21 mouse cellular contexts compared by ENCODE assay signal in genomic region chr4:119120095-119120494, GRCm38 (mm10). TPM values are rescaled to one million over a fixed set of nuclear protein-coding genes. Genes with fewer than 3 reads are reported as not detected.
A peak's percentile ranks its signal among the peaks of the same experiment; 100 is the strongest.
DNase-seq lines count a peak whose midpoint lies in the region; ATAC-seq and TF ChIP-seq lines count a peak whose summit lies in the region.
"Had no signal": no experiment of that assay in that cellular context is flagged by ENCODE, and none has a peak within 500 bp of the region (broad histone marks: within the 10 kb centered on the region; RNA-seq: fewer than 3 reads in every experiment).

No protein-coding gene starts in this region.

- no peak for DNase-seq in heart, adult 11 months
- DNase-seq in liver, adult 2 months (ENCODE audit: extremely low read depth, low read depth, low spot score) = peak; percentile 91
- DNase-seq in liver, embryonic 11.5 days (ENCODE audit: low spot score) = no peak
- DNase-seq in cerebellum, postnatal 36 days = no peak
- no peak for DNase-seq in retina, embryonic 14.5 days (ENCODE audit: low spot score)
- DNase-seq: B cell, adult 2 months; cerebellum, adult 9-10 months; gastrocnemius, postnatal 14 days; heart, postnatal 4 days; kidney, adult 18-20 months; lung, postnatal 14 days; right cerebral cortex, postnatal 25 days; thymus, postnatal 4 days had no signal

- WGBS in heart, embryonic 12.5 days = 78% methylated on average over 6 of the region's 6 CpGs
- WGBS in liver, adult 2 months = 35% methylated on average over 6 of the region's 6 CpGs
- WGBS in liver, embryonic 11.5 days = 89% methylated on average over 6 of the region's 6 CpGs
- WGBS in liver, embryonic 16.5 days (ENCODE audit: insufficient replicate concordance) = 91% methylated on average over 6 of the region's 6 CpGs

- no peak overlapping the region for H3K4me2 ChIP-seq in heart, embryonic 12.5 days
- no peak overlapping the region for H3K4me2 ChIP-seq in liver, embryonic 11.5 days
- peak overlapping the region; percentile 4; the same call in 1 of the 2 replicates for H3K4me2 ChIP-seq in liver, embryonic 16.5 days (ENCODE audit: low read depth, low read length)
- H3K4me2 ChIP-seq: embryonic facial prominence, embryonic 15.5 days; forebrain, embryonic 12.5 days; neural tube, embryonic 12.5 days had no signal

- no peaks in the 10 kb centered on the region for H3K9me3 ChIP-seq in heart, embryonic 12.5 days (replicated peaks)
- no peaks in the 10 kb centered on the region for H3K9me3 ChIP-seq in liver, embryonic 11.5 days (ENCODE audit: control insufficient read depth, low read length)
- no peaks in the 10 kb centered on the region for H3K9me3 ChIP-seq in ES-Bruce4 (replicated peaks; ENCODE audit: control insufficient read depth, insufficient read depth, low read length, poor library complexity, severe bottlenecking)
- H3K9me3 ChIP-seq in liver, embryonic 16.5 days (replicated peaks; ENCODE audit: control insufficient read depth, low read length) = no peaks in the 10 kb centered on the region
- H3K9me3 ChIP-seq: embryonic facial prominence, embryonic 15.5 days; forebrain, embryonic 12.5 days; midbrain, embryonic 10.5 days; neural tube, embryonic 12.5 days had no signal

- no peak for TF ChIP-seq POLR2A in liver, adult 2 months (IDR thresholded peaks at IDR 0.05; ENCODE audit: extremely low read depth, insufficient read depth, low read length)
- TF ChIP-seq POLR2A in ES-Bruce4 (IDR thresholded peaks at IDR 0.05; ENCODE audit: insufficient read depth, low read length) = no peak

- H3K4me3 ChIP-seq in heart, embryonic 12.5 days = no peak overlapping the region
- H3K4me3 ChIP-seq in liver, adult 2 months (ENCODE audit: insufficient read depth, low read depth, low read length) = no peak overlapping the region
- H3K4me3 ChIP-seq in liver, embryonic 11.5 days (ENCODE audit: low read depth, low read length) = no peak overlapping the region
- no peak overlapping the region for H3K4me3 ChIP-seq in ES-Bruce4 (ENCODE audit: low read depth, low read length)
- H3K4me3 ChIP-seq in liver, embryonic 16.5 days (ENCODE audit: low read depth, low read length) = no peak overlapping the region
- H3K4me3 ChIP-seq: embryonic facial prominence, embryonic 15.5 days; forebrain, embryonic 12.5 days; midbrain, embryonic 10.5 days; neural tube, embryonic 12.5 days had no signal

- H3K36me3 ChIP-seq in heart, embryonic 12.5 days = peaks cover 48% of the 10 kb centered on the region
- H3K36me3 ChIP-seq in liver, adult 2 months (ENCODE audit: control insufficient read depth, insufficient read depth, low read length) = no peaks in the 10 kb centered on the region
- H3K36me3 ChIP-seq in liver, embryonic 11.5 days (ENCODE audit: control insufficient read depth, insufficient read depth, low read length) = peaks cover 36% of the 10 kb centered on the region
- H3K36me3 ChIP-seq in ES-Bruce4 (ENCODE audit: control insufficient read depth, insufficient read depth, low read length, poor library complexity, severe bottlenecking) = peaks cover 59% of the 10 kb centered on the region
- peaks cover 98% of the 10 kb centered on the region for H3K36me3 ChIP-seq in liver, embryonic 16.5 days (ENCODE audit: control insufficient read depth, insufficient read depth)

- peaks cover 10% of the 10 kb centered on the region; the same call in 1 of the 2 replicates for H3K79me2 ChIP-seq in liver, adult 2 months (ENCODE audit: control insufficient read depth, insufficient read depth, low read length)

- H3K9ac ChIP-seq in heart, embryonic 12.5 days = no peak overlapping the region
- peak overlapping the region; percentile 12; the same call in 1 of the 2 replicates for H3K9ac ChIP-seq in liver, adult 2 months (ENCODE audit: low read depth, low read length)
- H3K9ac ChIP-seq in liver, embryonic 11.5 days (ENCODE audit: low read depth, low read length) = no peak overlapping the region
- no peak overlapping the region for H3K9ac ChIP-seq in ES-Bruce4 (ENCODE audit: low read depth, poor library complexity, severe bottlenecking)
- no peak overlapping the region for H3K9ac ChIP-seq in liver, embryonic 16.5 days (ENCODE audit: low read depth, low read length)
- H3K9ac ChIP-seq: embryonic facial prominence, embryonic 15.5 days; forebrain, embryonic 12.5 days; neural tube, embryonic 12.5 days had no signal

- ATAC-seq in heart, embryonic 12.5 days (ENCODE audit: insufficient number of reproducible peaks, low FRiP score) = no peak
- ATAC-seq in liver, embryonic 11.5 days (replicated peaks; ENCODE audit: low FRiP score) = no peak
- ATAC-seq in liver, embryonic 16.5 days (ENCODE audit: low read depth) = no peak
- ATAC-seq: hindbrain, embryonic 16.5 days had no signal

- no peak for TF ChIP-seq CTCF in liver, adult 2 months (IDR thresholded peaks at IDR 0.05; ENCODE audit: low read depth, low read length)
- TF ChIP-seq CTCF in ES-Bruce4 (IDR thresholded peaks at IDR 0.05; ENCODE audit: low read depth, low read length) = no peak

- TF ChIP-seq EP300 in ES-Bruce4 (IDR thresholded peaks at IDR 0.05; ENCODE audit: insufficient read depth, low read depth, low read length) = no peak

- H3K27ac ChIP-seq in heart, embryonic 12.5 days (ENCODE audit: poor library complexity, severe bottlenecking) = peak overlapping the region; percentile 88; the same call in 1 of the 2 replicates
- H3K27ac ChIP-seq in liver, adult 2 months (replicated peaks; ENCODE audit: insufficient read depth, low read depth, low read length) = peak overlapping the region; percentile 95
- H3K27ac ChIP-seq in liver, embryonic 11.5 days (ENCODE audit: low read depth, low read length) = no peak overlapping the region
- H3K27ac ChIP-seq in ES-Bruce4 (ENCODE audit: insufficient read depth, low read length) = peak overlapping the region; percentile 5
- peak overlapping the region; percentile 35; the same call in 1 of the 2 replicates for H3K27ac ChIP-seq in liver, embryonic 16.5 days (ENCODE audit: low read length)
- H3K27ac ChIP-seq: embryonic facial prominence, embryonic 15.5 days; forebrain, embryonic 12.5 days; midbrain, embryonic 10.5 days; neural tube, embryonic 12.5 days had no signal

- H3K4me1 ChIP-seq in heart, embryonic 12.5 days (replicated peaks) = peaks cover 95% of the 10 kb centered on the region
- H3K4me1 ChIP-seq in liver, adult 2 months (ENCODE audit: control insufficient read depth, insufficient read depth, low read length) = peaks cover 59% of the 10 kb centered on the region
- peaks cover 61% of the 10 kb centered on the region for H3K4me1 ChIP-seq in liver, embryonic 11.5 days (replicated peaks; ENCODE audit: control insufficient read depth, insufficient read depth, low read length)
- H3K4me1 ChIP-seq in ES-Bruce4 (ENCODE audit: control insufficient read depth, insufficient read depth, low read length) = peaks cover 16% of the 10 kb centered on the region
- H3K4me1 ChIP-seq in liver, embryonic 16.5 days (ENCODE audit: control insufficient read depth, low read depth, low read length) = peaks cover 88% of the 10 kb centered on the region

- no peaks in the 10 kb centered on the region for H3K27me3 ChIP-seq in heart, embryonic 12.5 days (replicated peaks)
- no peaks in the 10 kb centered on the region for H3K27me3 ChIP-seq in liver, adult 2 months (ENCODE audit: control insufficient read depth, insufficient read depth, low read length)
- no peaks in the 10 kb centered on the region for H3K27me3 ChIP-seq in liver, embryonic 11.5 days (replicated peaks; ENCODE audit: control insufficient read depth, insufficient read depth, low read length)
- no peaks in the 10 kb centered on the region for H3K27me3 ChIP-seq in ES-Bruce4 (ENCODE audit: control insufficient read depth, insufficient read depth, low read length, poor library complexity, severe bottlenecking)
- H3K27me3 ChIP-seq in liver, embryonic 16.5 days (ENCODE audit: control insufficient read depth, insufficient read depth, low read depth, low read length) = no peaks in the 10 kb centered on the region
- H3K27me3 ChIP-seq: embryonic facial prominence, embryonic 15.5 days; forebrain, embryonic 12.5 days; neural tube, embryonic 12.5 days had no signal

RNA-seq across cellular contexts. Expression of gene Slc2a1, which starts 11.6 kb away (rescaled TPM):
- 330 and 331 TPM in 2 replicates for polyA plus RNA-seq in heart, embryonic 12.5 days (2016; fragmentation: Nextera tagmentation; extraction: Ambion mirVana)
- total RNA-seq in liver, adult 2 months (2014; rRNA removed) = 6.9 and 7.3 TPM in 2 replicates
- 11.1 and 17.7 TPM in 2 replicates for polyA plus RNA-seq in liver, adult 2 months (2012; rRNA removed)
- polyA plus RNA-seq in liver, embryonic 11.5 days (2014; fragmentation: Nextera tagmentation; extraction: Ambion mirVana) = 150 and 153 TPM in 2 replicates
- 682 and 697 TPM in 2 replicates for polyA plus RNA-seq in ES-Bruce4 (2011; ENCODE audit: insufficient read depth, insufficient read length, low read depth, missing spikeins)
- 288 and 291 TPM in 2 replicates for polyA plus RNA-seq in liver, embryonic 16.5 days (2015; fragmentation: Nextera tagmentation; extraction: Ambion mirVana)

RNA-seq across cellular contexts. Expression of gene Zfp691, which starts 53.9 kb away (rescaled TPM):
- 8.3 and 11.5 TPM in 2 replicates for polyA plus RNA-seq in heart, embryonic 12.5 days (2016; fragmentation: Nextera tagmentation; extraction: Ambion mirVana)
- total RNA-seq in liver, adult 2 months (2014; rRNA removed) = 3.7 and 4.5 TPM in 2 replicates
- 9.7 and 13.0 TPM in 2 replicates for polyA plus RNA-seq in liver, adult 2 months (2012; rRNA removed)
- polyA plus RNA-seq in liver, embryonic 11.5 days (2014; fragmentation: Nextera tagmentation; extraction: Ambion mirVana) = 5.4 and 8.1 TPM in 2 replicates
- 12.3 and 14.8 TPM in 2 replicates for polyA plus RNA-seq in ES-Bruce4 (2011; ENCODE audit: insufficient read depth, insufficient read length, low read depth, missing spikeins)
- polyA plus RNA-seq in liver, embryonic 16.5 days (2015; fragmentation: Nextera tagmentation; extraction: Ambion mirVana) = 2.0 and 2.1 TPM in 2 replicates
